Mouse (Mus musculus) heart, adult 8-10 months (tissue): ENCODE data around the gene Crtc3. TPM values are rescaled to one million over a fixed set of nuclear protein-coding genes. Genes with fewer than 3 reads are reported as not detected.

Experiments used
- DNase-seq: peaks from one replicate; pipeline ENCODE4 v3.0.0; 2022; ENCODE audit warnings: low spot score
- total RNA-seq, 4 experiments: library from RNA; stranded (reverse); gene quantifications; 2 replicates each; pipeline ENCODE4 v1.2.4; 2022

The Crtc3 gene
- total RNA-seq, 4 experiments from 2014 or later = 10.7 to 12.1 (median 11.7) TPM

- no peak for DNase-seq
Observed at GRCm38 (mm10) chr7:80685639-80686038, 3.0 kb downstream of the Crtc3 start.

- no peak for DNase-seq
Observed at GRCm38 (mm10) chr7:80682630-80683029, 6.0 kb downstream of the Crtc3 start.

- DNase-seq = no peak
Observed at GRCm38 (mm10) chr7:80680218-80680847, 8.3 kb downstream of the Crtc3 start.

- no peak for DNase-seq
Observed at GRCm38 (mm10) chr7:80672323-80672722, 16.4 kb downstream of the Crtc3 start.

GRCm38 (mm10) chr7:80670889-80671288 lies 17.8 kb downstream of the Crtc3 start:
- no peak for DNase-seq

- no peak for DNase-seq
Observed at GRCm38 (mm10) chr7:80667190-80667589, 21.5 kb downstream of the Crtc3 start.

GRCm38 (mm10) chr7:80666198-80666915 lies 22.3 kb downstream of the Crtc3 start:
- peak; percentile 58 for DNase-seq

- no peak for DNase-seq
Observed at GRCm38 (mm10) chr7:80661082-80661481, 27.6 kb downstream of the Crtc3 start.

GRCm38 (mm10) chr7:80660619-80661018 lies 28.1 kb downstream of the Crtc3 start:
- DNase-seq = peak; percentile 84

- peak; percentile 75 for DNase-seq
Observed at GRCm38 (mm10) chr7:80657896-80658295, 30.8 kb downstream of the Crtc3 start.

- DNase-seq = peak; percentile 58
Observed at GRCm38 (mm10) chr7:80655350-80656013, 33.2 kb downstream of the Crtc3 start.

- DNase-seq = no peak
Observed at GRCm38 (mm10) chr7:80654926-80655325, 33.8 kb downstream of the Crtc3 start.

- no peak for DNase-seq
Observed at GRCm38 (mm10) chr7:80654393-80654792, 34.3 kb downstream of the Crtc3 start.

- DNase-seq = no peak
Observed at GRCm38 (mm10) chr7:80653971-80654370, 34.7 kb downstream of the Crtc3 start.

GRCm38 (mm10) chr7:80653077-80653476 lies 35.6 kb downstream of the Crtc3 start:
- no peak for DNase-seq

GRCm38 (mm10) chr7:80652289-80652688 lies 36.4 kb downstream of the Crtc3 start:
- no peak for DNase-seq

GRCm38 (mm10) chr7:80647437-80647871 lies 41.2 kb downstream of the Crtc3 start:
- DNase-seq = no peak

- DNase-seq = no peak
Observed at GRCm38 (mm10) chr7:80646093-80647025, 42.3 kb downstream of the Crtc3 start.

GRCm38 (mm10) chr7:80642976-80643666 lies 45.6 kb downstream of the Crtc3 start:
- no peak for DNase-seq

- no peak for DNase-seq
Observed at GRCm38 (mm10) chr7:80642552-80642951, 46.1 kb downstream of the Crtc3 start.

GRCm38 (mm10) chr7:80641899-80642298 lies 46.8 kb downstream of the Crtc3 start:
- no peak for DNase-seq
